Mouse (Mus musculus) kidney, adult 2 months (tissue): ENCODE measurements around the gene Ifitm10. TPM values are rescaled to one million over a fixed set of nuclear protein-coding genes. Genes with fewer than 3 reads are reported as not detected.
A peak's percentile ranks its signal among the peaks of the same experiment; 100 is the strongest.

Source experiments
- DNase-seq: peaks from one replicate; pipeline ENCODE4 v3.0.0; 2021
- H3K27ac ChIP-seq: fragments of 200-500 bp; 2 replicates; pipeline ENCODE4 v1.5.1; 2012; ENCODE audit warnings: low read depth, low read length, control low read depth, inconsistent platforms; ENCODE audit not compliant: insufficient read depth
- H3K27me3 ChIP-seq: fragments of 200-500 bp; replicated peaks from 2 replicates; pipeline ENCODE4 v1.6.1; 2012; ENCODE audit warnings: mild to moderate bottlenecking, moderate library complexity, low read length, inconsistent platforms; ENCODE audit not compliant: control insufficient read depth, insufficient read depth
- H3K36me3 ChIP-seq: fragments of 200-500 bp; 2 replicates; pipeline ENCODE4 v1.6.1; 2012; ENCODE audit warnings: mild to moderate bottlenecking, moderate library complexity, low read length, inconsistent platforms; ENCODE audit not compliant: control insufficient read depth, insufficient read depth
- H3K4me1 ChIP-seq: fragments of 200-500 bp; 2 replicates; pipeline ENCODE4 v1.6.1; 2011; ENCODE audit warnings: low read length; ENCODE audit not compliant: control insufficient read depth, insufficient read depth
- H3K4me3 ChIP-seq: fragments of 200-500 bp; 2 replicates; pipeline ENCODE4 v1.5.1; 2011; ENCODE audit warnings: mild to moderate bottlenecking, low read depth, low read length, control low read depth; ENCODE audit not compliant: insufficient read depth
- CTCF ChIP-seq: fragments of 200-500 bp; conservative IDR thresholded peaks from 2 replicates; pipeline ENCODE4 v1.5.1; 2011; ENCODE audit warnings: low read depth, mild to moderate bottlenecking, control low read depth, low read length, moderate library complexity, mixed read lengths; ENCODE audit not compliant: insufficient read depth, insufficient read length
- POLR2A ChIP-seq: fragments of 200-500 bp; IDR thresholded peaks from one replicate; pipeline ENCODE4 v1.6.1; 2011; ENCODE audit warnings: low read depth, low read length, control low read depth
- WGBS: fragments of 180-500 bp; shearing (Covaris S2); methylation state at CpG from one replicate; pipeline ENCODE4 v1.1.7; 2018; 5-methylcytosine and 5-hydroxymethylcytosine counted together
- polyA plus RNA-seq: library from polyadenylated mRNA; depleted of rRNA; stranded (reverse); fragments of >200 nt; gene quantifications from 2 replicates; pipeline ENCODE4 v1.2.3, GENCODE M21; 2012

The Ifitm10 gene
- polyA plus RNA-seq, 1 experiment: 4.1 TPM

GRCm38 (mm10) chr7:142391108-142391507 is 17.6 kb upstream of the Ifitm10 start:
- Histone ChIP-seq H3K4me3 (no peak overlapping the region), H3K27ac (no peak overlapping the region), H3K4me1 (peaks cover 10% of the 10 kb centered on the region), H3K36me3 (no peaks in the 10 kb centered on the region), H3K27me3 (no peaks in the 10 kb centered on the region)
- DNase-seq: no peak
- WGBS: 70% methylated on average over 3 of the region's 3 CpGs
- TF ChIP-seq CTCF: no peak
- TF ChIP-seq POLR2A: no peak

- WGBS: 87% methylated on average over 3 of the region's 3 CpGs
- Histone ChIP-seq H3K36me3 (no peaks in the 10 kb centered on the region), H3K4me1 (peaks cover 14% of the 10 kb centered on the region), H3K27me3 (no peaks in the 10 kb centered on the region), H3K27ac (no peak overlapping the region), H3K4me3 (no peak overlapping the region)
- no peak for DNase-seq
- TF ChIP-seq POLR2A (no peak), CTCF (no peak)
These were observed 16.6 kb upstream of the Ifitm10 start for GRCm38 (mm10) chr7:142389961-142390650.

DNA sequence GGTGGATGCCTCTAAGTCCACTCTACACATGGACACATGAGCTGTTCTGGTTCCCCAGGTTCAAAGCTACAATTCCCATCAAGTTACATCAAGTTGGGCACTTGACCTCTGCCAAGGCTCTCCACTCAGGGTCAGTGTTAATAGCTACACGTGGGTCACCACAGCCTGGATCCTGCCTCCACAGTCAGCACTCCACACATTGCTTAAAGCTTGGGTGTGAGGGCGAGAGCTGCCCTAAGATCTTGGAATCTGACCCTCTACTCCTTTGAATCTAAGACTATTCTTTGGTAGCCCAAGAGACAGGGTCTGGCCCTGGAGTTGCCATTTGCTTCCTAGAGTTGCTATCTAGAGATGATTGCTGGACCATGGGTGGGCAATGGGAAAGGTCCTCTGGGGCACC is 15.2 kb upstream of the Ifitm10 start:
- TF ChIP-seq CTCF (no peak), POLR2A (no peak)
- no peaks in the 10 kb centered on the region for H3K27me3 ChIP-seq
- no peak overlapping the region for H3K4me3 ChIP-seq
- H3K4me1 ChIP-seq: peaks cover 13% of the 10 kb centered on the region
- DNase-seq: no peak
- H3K36me3 ChIP-seq: peaks cover 2% of the 10 kb centered on the region; the same call in 1 of the 2 replicates
- 93% methylated on average over 2 of the region's 2 CpGs for WGBS
- no peak overlapping the region for H3K27ac ChIP-seq

DNA sequence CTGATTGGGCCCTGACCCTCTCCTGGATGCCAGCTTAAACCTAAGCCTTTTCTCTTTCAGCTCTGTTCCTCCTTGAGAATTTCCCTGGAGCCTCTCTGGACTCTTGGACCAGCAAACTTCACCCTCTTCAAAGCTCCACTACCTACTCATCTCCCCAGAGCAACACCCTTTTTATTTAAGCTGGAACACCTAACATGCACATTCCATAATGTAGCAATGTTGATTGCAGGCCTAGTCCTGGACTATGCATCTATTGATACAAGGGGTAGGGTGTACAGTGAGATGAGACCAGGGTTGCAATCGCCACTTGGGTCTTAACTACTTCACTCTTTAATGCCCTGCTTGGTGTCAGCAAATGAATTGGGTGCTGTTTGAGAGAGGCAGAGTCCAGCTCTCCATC is 14.6 kb upstream of the Ifitm10 start:
- Histone ChIP-seq H3K27ac (peak overlapping the region; percentile 15; the same call in 1 of the 2 replicates), H3K4me3 (no peak overlapping the region)
- WGBS: 84% methylated on average over 1 of the region's 1 CpGs

GRCm38 (mm10) chr7:142387419-142388148 is 14.0 kb upstream of the Ifitm10 start, which contains the start of gene Ctsd:
Gene Ctsd (minus strand): TSS chr7:142388038.
- peaks cover 4% of the 10 kb centered on the region; the same call in 1 of the 2 replicates for H3K4me1 ChIP-seq
- peak; percentile 99 for DNase-seq
- H3K4me3 ChIP-seq: peak within 1 kb of the TSS; percentile 95
- no peaks in the 10 kb centered on the region for H3K27me3 ChIP-seq
- H3K36me3 ChIP-seq: peaks cover 2% of the 10 kb centered on the region; the same call in 1 of the 2 replicates
- no peak for TF ChIP-seq CTCF
- peak; percentile 84 for TF ChIP-seq POLR2A
- peak within 1 kb of the TSS; percentile 95 for H3K27ac ChIP-seq
- WGBS: under 1% methylated on average over 55 of the region's 55 CpGs

More for the DNA sequence above, 14.6 kb upstream of the Ifitm10 start:
- Histone ChIP-seq H3K4me1 (peaks cover 8% of the 10 kb centered on the region), H3K36me3 (peaks cover 2% of the 10 kb centered on the region; the same call in 1 of the 2 replicates), H3K27me3 (no peaks in the 10 kb centered on the region)
- TF ChIP-seq CTCF (no peak), POLR2A (no peak)
- no peak for DNase-seq

DNA sequence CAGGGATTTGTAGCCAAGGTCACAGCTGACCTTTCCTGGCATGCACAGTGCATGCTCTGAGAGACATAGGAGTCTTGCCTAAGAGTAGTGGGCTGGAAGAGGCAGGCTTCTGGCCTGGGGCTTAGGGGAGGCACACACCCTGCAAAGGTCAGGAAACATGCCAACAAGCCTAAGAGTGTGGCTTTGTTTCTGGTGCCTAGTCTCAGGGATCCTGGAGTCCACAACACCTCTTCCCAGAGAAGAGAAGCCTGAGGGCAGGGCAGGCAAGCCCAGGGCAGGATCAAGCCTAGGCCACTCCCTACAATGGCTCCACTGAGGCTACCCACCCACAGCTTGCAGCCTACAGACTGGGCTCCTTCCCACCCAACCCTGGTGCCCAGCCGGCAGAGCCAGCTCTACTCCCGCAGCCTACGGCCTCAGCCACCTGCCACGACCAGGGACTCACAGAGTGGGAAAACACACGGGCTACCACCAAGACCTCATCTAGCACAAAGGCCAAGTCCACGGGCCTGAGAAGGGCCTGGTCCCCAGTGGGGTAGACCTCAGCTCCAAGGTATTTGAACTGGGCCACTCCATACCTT is 13.2 kb upstream of the Ifitm10 start:
- Histone ChIP-seq H3K27me3 (no peaks in the 10 kb centered on the region), H3K4me3 (peak overlapping the region; percentile 95), H3K36me3 (peaks cover 4% of the 10 kb centered on the region; the same call in 1 of the 2 replicates), H3K4me1 (peaks cover 4% of the 10 kb centered on the region; the same call in 1 of the 2 replicates), H3K27ac (peak overlapping the region; percentile 95)
- TF ChIP-seq CTCF: no peak
- TF ChIP-seq POLR2A: no peak
- WGBS: 13% methylated on average over 6 of the region's 6 CpGs
- peak; percentile 41 for DNase-seq
